In genomic region chr6:7564537-7564936, GRCm38 (mm10) we compare ENCODE assay signal across 1 mouse cellular context.
TF ChIP-seq lines count a peak whose summit lies in the region.

No protein-coding gene starts in this region.

TF ChIP-seq in CH12.LX, 34 proteins besides CTCF, POLR2A, EP300 and RAD21 (continued from another document):
- TF ChIP-seq SIN3A (IDR thresholded peaks at IDR 0.05; ENCODE audit: low read length) = no peak
- TF ChIP-seq ZMIZ1 (IDR thresholded peaks at IDR 0.05; ENCODE audit: low read depth, low read length) = no peak
- TF ChIP-seq MXI1 (IDR thresholded peaks at IDR 0.05; ENCODE audit: low read depth, low read length) = no peak
- TF ChIP-seq HCFC1 (IDR thresholded peaks at IDR 0.05; ENCODE audit: low read depth, low read length) = no peak
- TF ChIP-seq NELFE (IDR thresholded peaks at IDR 0.05; ENCODE audit: low read depth, low read length) = no peak
- no peak for TF ChIP-seq KAT2A (IDR thresholded peaks at IDR 0.05; ENCODE audit: insufficient replicate concordance, low read length)
- no peak for TF ChIP-seq IRF4 (IDR thresholded peaks at IDR 0.05; ENCODE audit: low read depth, low read length)
- no peak for TF ChIP-seq MAZ (IDR thresholded peaks at IDR 0.05; ENCODE audit: low read depth, low read length)
